Mouse (Mus musculus) MEL (cell line): Measurements from ENCODE around the gene Lingo1. TPM values are rescaled to one million over a fixed set of nuclear protein-coding genes. Genes with fewer than 3 reads are reported as not detected.

Experiments used
- DNase-seq: peaks from one replicate; pipeline ENCODE4 v3.0.0; 2011; ENCODE audit warnings: low read depth, low spot score
- H3K27ac ChIP-seq: 2 replicates; pipeline ENCODE4 v1.5.1; 2012; ENCODE audit warnings: low read depth, mild to moderate bottlenecking, control low read depth, low read length, moderate library complexity; ENCODE audit not compliant: control insufficient read depth
- H3K27me3 ChIP-seq, 2 experiments: fragments of 150-350 bp in 1 of 2; sonication (generic) in 1 of 2; 2 replicates each; pipeline ENCODE4 v1.6.1; 2012; ENCODE audit warnings: low read length in 2 of 2, mild to moderate bottlenecking in 2 of 2, improper control_type of control experiment in 1 of 2, moderate library complexity in 1 of 2; ENCODE audit not compliant: insufficient read depth in 2 of 2, control insufficient read depth in 1 of 2
- H3K36me3 ChIP-seq, 2 experiments: 2 replicates each; pipeline ENCODE4 v1.6.1; 2012 to 2014; ENCODE audit warnings: low read length in 2 of 2, improper control_type of control experiment in 1 of 2, inconsistent platforms in 1 of 2, mild to moderate bottlenecking in 1 of 2; ENCODE audit not compliant: insufficient read depth in 2 of 2, control insufficient read depth in 1 of 2
- H3K4me1 ChIP-seq, 2 experiments: fragments of 150-350 bp in 1 of 2; sonication (generic) in 1 of 2; 2 replicates each; pipeline ENCODE4 v1.6.1; 2012; ENCODE audit warnings: low read length in 2 of 2, improper control_type of control experiment in 1 of 2, mild to moderate bottlenecking in 1 of 2; ENCODE audit not compliant: insufficient read depth in 2 of 2, control insufficient read depth in 1 of 2
- H3K4me3 ChIP-seq, 2 experiments: fragments of 150-350 bp in 1 of 2; sonication (generic) in 1 of 2; 2 replicates each; pipeline ENCODE4 v1.5.1; 2012; ENCODE audit warnings: low read depth in 2 of 2, low read length in 2 of 2, mild to moderate bottlenecking in 2 of 2, moderate library complexity in 2 of 2, control low read depth in 1 of 2, improper control_type of control experiment in 1 of 2; ENCODE audit not compliant: control insufficient read depth in 1 of 2, insufficient read depth in 1 of 2
- H3K79me2 ChIP-seq: 2 replicates; pipeline ENCODE4 v1.6.1; 2012; ENCODE audit warnings: mild to moderate bottlenecking, low read length, moderate library complexity; ENCODE audit not compliant: control insufficient read depth, poor library complexity, insufficient read depth
- H3K9ac ChIP-seq: 2 replicates; pipeline ENCODE4 v1.6.1; 2012; ENCODE audit warnings: low read depth, mild to moderate bottlenecking, control low read depth, low read length, moderate library complexity; ENCODE audit not compliant: control insufficient read depth, poor library complexity, severe bottlenecking
- H3K9me3 ChIP-seq: fragments of 150-350 bp; sonication (generic); replicated peaks from 2 replicates; pipeline ENCODE4 v1.6.1; 2012; ENCODE audit warnings: mild to moderate bottlenecking, low read length, improper control_type of control experiment, moderate library complexity; ENCODE audit not compliant: insufficient read depth
- BHLHE40 ChIP-seq: IDR thresholded peaks from 2 replicates; pipeline ENCODE4 v1.6.1; 2012; ENCODE audit warnings: low read depth, mild to moderate bottlenecking, inconsistent platforms, low read length, improper control_type of control experiment, borderline replicate concordance
- CHD1 ChIP-seq: IDR thresholded peaks from 2 replicates; pipeline ENCODE4 v1.6.1; 2012; ENCODE audit warnings: low read depth, mild to moderate bottlenecking, inconsistent platforms, low read length, improper control_type of control experiment
- CTCF ChIP-seq, 3 experiments: IDR thresholded peaks in 2 of 3; conservative IDR thresholded peaks in 1 of 3; 2 replicates each; pipeline ENCODE4 v1.5.1; 2011 to 2012; ENCODE audit warnings: low read length in 3 of 3, low read depth in 2 of 3, mild to moderate bottlenecking in 2 of 3, improper control_type of control experiment in 1 of 3, inconsistent platforms in 1 of 3, mixed read lengths in 1 of 3, moderate library complexity in 1 of 3; ENCODE audit not compliant: control insufficient read depth in 1 of 3, insufficient read depth in 1 of 3, poor library complexity in 1 of 3, severe bottlenecking in 1 of 3
- ELF1 ChIP-seq: IDR thresholded peaks from 2 replicates; pipeline ENCODE4 v1.6.1; 2014; ENCODE audit warnings: low read depth, mild to moderate bottlenecking, inconsistent platforms, low read length, improper control_type of control experiment, moderate library complexity
- EP300 ChIP-seq, 2 experiments: IDR thresholded peaks; 2 replicates each; pipeline ENCODE4 v1.6.1; 2011; ENCODE audit warnings: improper control_type of control experiment in 2 of 2, low read length in 2 of 2, low read depth in 1 of 2, mild to moderate bottlenecking in 1 of 2
- ETS1 ChIP-seq: IDR thresholded peaks from 2 replicates; pipeline ENCODE4 v1.6.1; 2012; ENCODE audit warnings: low read depth, mild to moderate bottlenecking, inconsistent platforms, low read length, improper control_type of control experiment, moderate library complexity
- HCFC1 ChIP-seq: IDR thresholded peaks from 2 replicates; pipeline ENCODE4 v1.6.1; 2012; ENCODE audit warnings: low read depth, mild to moderate bottlenecking, inconsistent platforms, low read length, improper control_type of control experiment, moderate library complexity
- KAT2A ChIP-seq: conservative IDR thresholded peaks from 2 replicates; pipeline ENCODE4 v1.6.1; 2012; ENCODE audit warnings: low read depth, low read length, improper control_type of control experiment, inconsistent platforms
- MAX ChIP-seq: IDR thresholded peaks from 2 replicates; pipeline ENCODE4 v1.6.1; 2011; ENCODE audit warnings: low read length, improper control_type of control experiment
- MAZ ChIP-seq: IDR thresholded peaks from 2 replicates; pipeline ENCODE4 v1.6.1; 2012; ENCODE audit warnings: low read depth, mild to moderate bottlenecking, inconsistent platforms, low read length, improper control_type of control experiment
- MYB ChIP-seq: IDR thresholded peaks from 2 replicates; pipeline ENCODE4 v1.6.1; 2011; ENCODE audit warnings: mild to moderate bottlenecking, low read depth, low read length, improper control_type of control experiment
- NRF1 ChIP-seq: IDR thresholded peaks from 2 replicates; pipeline ENCODE4 v1.6.1; 2014; ENCODE audit warnings: low read depth, mild to moderate bottlenecking, inconsistent platforms, low read length, improper control_type of control experiment, moderate library complexity; ENCODE audit not compliant: poor library complexity, insufficient read depth, severe bottlenecking
- POLR2A ChIP-seq, 2 experiments: IDR thresholded peaks; 2 replicates each; pipeline ENCODE4 v1.6.1; 2011 to 2012; ENCODE audit warnings: low read length in 2 of 2, mild to moderate bottlenecking in 2 of 2, control low read depth in 1 of 2, improper control_type of control experiment in 1 of 2, low read depth in 1 of 2, moderate library complexity in 1 of 2; ENCODE audit not compliant: control insufficient read depth in 1 of 2, insufficient read depth in 1 of 2, poor library complexity in 1 of 2
- RAD21 ChIP-seq: IDR thresholded peaks from 2 replicates; pipeline ENCODE4 v1.6.1; 2011; ENCODE audit warnings: mild to moderate bottlenecking, low read depth, low read length, improper control_type of control experiment
- SIN3A ChIP-seq: IDR thresholded peaks from 2 replicates; pipeline ENCODE4 v1.6.1; 2012; ENCODE audit warnings: low read length, improper control_type of control experiment, inconsistent platforms
- TBP ChIP-seq: IDR thresholded peaks from 2 replicates; pipeline ENCODE4 v1.8.0; 2011; ENCODE audit warnings: low read depth, low read length, improper control_type of control experiment
- USF2 ChIP-seq, 2 experiments: IDR thresholded peaks; 2 replicates each; pipeline ENCODE4 v1.6.1; 2011 to 2012; ENCODE audit warnings: improper control_type of control experiment in 2 of 2, low read length in 2 of 2, borderline replicate concordance in 1 of 2, inconsistent platforms in 1 of 2, low read depth in 1 of 2, mild to moderate bottlenecking in 1 of 2; ENCODE audit not compliant: insufficient read depth in 1 of 2
- ZNF384 ChIP-seq: IDR thresholded peaks from 2 replicates; pipeline ENCODE4 v1.6.1; 2012; ENCODE audit warnings: low read depth, mild to moderate bottlenecking, inconsistent platforms, low read length, improper control_type of control experiment
- polyA plus RNA-seq, 2 experiments: library from polyadenylated mRNA; stranded (reverse) in 1 of 2; unstranded in 1 of 2; fragments of >175 nt in 1 of 2; fragments of >200 nt in 1 of 2; gene quantifications; 2 replicates each; pipeline versions ENCODE4 v1.2.1 to v1.2.4; 2012; ENCODE audit warnings: low replicate concordance in 2 of 2, low read depth in 1 of 2; ENCODE audit not compliant: insufficient read length in 2 of 2, insufficient read depth in 1 of 2, missing spikeins in 1 of 2
- total RNA-seq: library from RNA; depleted of rRNA; stranded (reverse); fragments of 300-350 nt; gene quantifications from 2 replicates; pipeline ENCODE4 v1.2.3, GENCODE M21; 2012; rRNA removed

Gene Lingo1
- total RNA-seq (not detected in 2 replicates), polyA plus RNA-seq (not detected)

GRCm38 (mm10) chr9:56795721-56796655 lies at the start of gene Lingo1:
TSS of gene Lingo1 (minus strand) at chr9:56796468.
- Histone ChIP-seq H3K9ac (no peak within 1 kb of the TSS), H3K27me3 (no peaks in the 10 kb centered on the region; a peak in 1 of 4 replicates), H3K79me2 (no peaks in the 10 kb centered on the region), H3K27ac (no peak within 1 kb of the TSS), H3K9me3 (no peaks in the 10 kb centered on the region), H3K4me1 (no peaks in the 10 kb centered on the region), H3K36me3 (no peaks in the 10 kb centered on the region), H3K4me3 (no peak within 1 kb of the TSS)
- no peak for DNase-seq
- TF ChIP-seq CHD1 (no peak), MAZ (no peak), MYB (no peak), RAD21 (no peak), MAX (no peak), BHLHE40 (no peak), NRF1 (no peak), EP300 (IDR thresholded peaks at IDR 0.05; ENCODE audit: low read depth in 1 of 2, low read length in 2 of 2) (no peak), TBP (no peak), KAT2A (no peak), POLR2A (IDR thresholded peaks at IDR 0.05; ENCODE audit: control insufficient read depth in 1 of 2, insufficient read depth in 1 of 2, low read depth in 1 of 2, low read length in 2 of 2, poor library complexity in 1 of 2) (no peak), ETS1 (no peak), ZNF384 (no peak), HCFC1 (no peak)

GRCm38 (mm10) chr9:56844644-56845043 lies 48.4 kb upstream of the Lingo1 start:
- TF ChIP-seq SIN3A (no peak), EP300 (IDR thresholded peaks at IDR 0.05; ENCODE audit: low read depth in 1 of 2, low read length in 2 of 2) (no peak), POLR2A (IDR thresholded peaks at IDR 0.05; ENCODE audit: control insufficient read depth in 1 of 2, insufficient read depth in 1 of 2, low read depth in 1 of 2, low read length in 2 of 2, poor library complexity in 1 of 2) (no peak), HCFC1 (no peak), USF2 (IDR thresholded peaks at IDR 0.05; ENCODE audit: borderline replicate concordance in 1 of 2, insufficient read depth in 1 of 2, low read depth in 1 of 2, low read length in 2 of 2) (no peak), CTCF (IDR thresholded peaks at IDR 0.05 in 2 of 3, conservative IDR thresholded peaks at IDR 0.05 in 1 of 3; ENCODE audit: control insufficient read depth in 1 of 3, insufficient read depth in 1 of 3, low read depth in 2 of 3, low read length in 3 of 3, poor library complexity in 1 of 3, severe bottlenecking in 1 of 3) (no peak), ELF1 (no peak)
- H3K36me3 ChIP-seq, result no peaks in the 10 kb centered on the region
- no peaks in the 10 kb centered on the region for H3K79me2 ChIP-seq
- no peaks in the 10 kb centered on the region for H3K4me1 ChIP-seq
- H3K4me3 ChIP-seq, result no peak overlapping the region
- no peak overlapping the region for H3K27ac ChIP-seq
- H3K9me3 ChIP-seq, result no peaks in the 10 kb centered on the region
- no peak overlapping the region for H3K9ac ChIP-seq
- no peak for DNase-seq
- peaks cover 7 to 12% of the 10 kb centered on the region in 2 experiments for H3K27me3 ChIP-seq
